7 mouse cellular contexts compared by ENCODE assay signal in genomic region chrX:41911390-41912060, GRCm38 (mm10). TPM values are rescaled to one million over a fixed set of nuclear protein-coding genes. Genes with fewer than 3 reads are reported as not detected.
DNase-seq lines count a peak whose midpoint lies in the region; ATAC-seq lines count a peak whose summit lies in the region.

No protein-coding gene starts in this region.

- H3K4me2 ChIP-seq in midbrain, embryonic 13.5 days (replicated peaks) = peak overlapping the region; percentile 67

- H3K4me3 ChIP-seq in limb, embryonic 10.5 days = peak overlapping the region; percentile 71
- peak overlapping the region; percentile 67 for H3K4me3 ChIP-seq in midbrain, embryonic 13.5 days (replicated peaks)

- H3K36me3 ChIP-seq in limb, embryonic 10.5 days = no peaks in the 10 kb centered on the region
- no peaks in the 10 kb centered on the region for H3K36me3 ChIP-seq in midbrain, embryonic 13.5 days

- H3K9ac ChIP-seq in midbrain, embryonic 13.5 days (replicated peaks) = peak overlapping the region; percentile 75

- peak overlapping the region; percentile 92 for H3K27ac ChIP-seq in limb, embryonic 10.5 days
- H3K27ac ChIP-seq in midbrain, embryonic 13.5 days = peak overlapping the region; percentile 84

- WGBS in limb, embryonic 10.5 days = 9% methylated on average over 37 of the region's 59 CpGs
- 24% methylated on average over 39 of the region's 59 CpGs for WGBS in midbrain, embryonic 13.5 days

- H3K9me3 ChIP-seq in limb, embryonic 10.5 days (replicated peaks) = no peaks in the 10 kb centered on the region
- H3K9me3 ChIP-seq in midbrain, embryonic 13.5 days = no peaks in the 10 kb centered on the region

- no peaks in the 10 kb centered on the region for H3K4me1 ChIP-seq in limb, embryonic 10.5 days
- H3K4me1 ChIP-seq in midbrain, embryonic 13.5 days (replicated peaks) = peaks cover 11% of the 10 kb centered on the region

- ATAC-seq in granulocyte monocyte progenitor cell, adult 5-6 weeks (replicated peaks; ENCODE audit: poor library complexity, severe bottlenecking) = peak; percentile 98
- ATAC-seq in midbrain, embryonic 13.5 days = peak; percentile 97

- peaks cover 12% of the 10 kb centered on the region for H3K27me3 ChIP-seq in limb, embryonic 10.5 days (ENCODE audit: low read depth, poor library complexity, severe bottlenecking)
- H3K27me3 ChIP-seq in midbrain, embryonic 13.5 days = no peaks in the 10 kb centered on the region

- peak; percentile 81 for DNase-seq in adrenal gland, adult 8-10 months
- DNase-seq in embryo, embryonic 9.5 days (ENCODE audit: extremely low spot score) = peak; percentile 85
- DNase-seq in kidney, adult 11 months = peak; percentile 89
- DNase-seq in limb, embryonic 10.5 days (ENCODE audit: low spot score) = peak; percentile 83
- DNase-seq in spleen, adult 12 weeks (ENCODE audit: low spot score) = peak; percentile 79

RNA-seq across cellular contexts. Expression of gene Thoc2, which starts 8.9 kb away (rescaled TPM):
- total RNA-seq in adrenal gland, adult 8-10 months (2022) = 10 to 100 TPM; 36.4 to 68.3 (median 55.4) TPM
- total RNA-seq in granulocyte monocyte progenitor cell, adult 5-6 weeks (2014; fragmentation: Nextera tagmentation) = 63.3 and 83.0 TPM in 2 replicates
- 80.7 and 88.1 TPM in 2 replicates for total RNA-seq in granulocyte monocyte progenitor cell, adult 5-6 weeks (2017)
- polyA plus RNA-seq in limb, embryonic 10.5 days (2016; fragmentation: Nextera tagmentation; extraction: Ambion mirVana) = 59.7 and 74.5 TPM in 2 replicates
- 94.6 and 112 TPM in 2 replicates for polyA plus RNA-seq in midbrain, embryonic 13.5 days (2015; fragmentation: Nextera tagmentation; extraction: Ambion mirVana)

Comparison
In these comparisons a context has a peak if more than half of its experiments do, and no peak if none do; other contexts are left out.
1. Peak in every context shown above with its lines: DNase-seq, ATAC-seq, H3K4me3 ChIP-seq and H3K27ac ChIP-seq.